In genomic region chr2:126551244-126551890, GRCm38 (mm10) we compare ENCODE assay signal across 23 mouse cellular contexts. TPM values are rescaled to one million over a fixed set of nuclear protein-coding genes. Genes with fewer than 3 reads are reported as not detected.
"Had no signal": no experiment of that assay in that cellular context is flagged by ENCODE, and none has a peak within 500 bp of the region (broad histone marks: within the 10 kb centered on the region; RNA-seq: fewer than 3 reads in every experiment).

No protein-coding gene starts in this region.

- H3K36me3 ChIP-seq: limb, embryonic 10.5 days; limb, embryonic 13.5 days; liver, embryonic 13.5 days; neural tube, embryonic 12.5 days; neural tube, embryonic 15.5 days had no signal

- H3K4me3 ChIP-seq: limb, embryonic 10.5 days; limb, embryonic 13.5 days; neural tube, embryonic 12.5 days had no signal

- H3K9me3 ChIP-seq: limb, embryonic 10.5 days; limb, embryonic 13.5 days; liver, embryonic 13.5 days; neural tube, embryonic 12.5 days; neural tube, embryonic 15.5 days had no signal

- DNase-seq: kidney, adult 18-20 months; kidney, postnatal 10 days; kidney, postnatal 36 days; layer of hippocampus, adult 9-11 months; liver, embryonic 13.5 days; lung, embryonic 14.5 days; right cerebral cortex, adult 18-20 months; right cerebral cortex, postnatal 14 days; right cerebral cortex, postnatal 4 days; thymus, adult 2 months; thymus, postnatal 14 days; thymus, postnatal 4 days had no signal

- H3K4me2 ChIP-seq: lung, embryonic 14.5 days had no signal

- ATAC-seq: lung, postnatal 0 days had no signal

- H3K27ac ChIP-seq: limb, embryonic 10.5 days; limb, embryonic 13.5 days; macrophage; neural tube, embryonic 12.5 days; neural tube, embryonic 15.5 days; stomach, postnatal 0 days had no signal

- H3K9ac ChIP-seq: limb, embryonic 13.5 days; liver, embryonic 13.5 days; lung, embryonic 14.5 days; neural tube, embryonic 12.5 days; neural tube, embryonic 15.5 days had no signal

RNA-seq across cellular contexts. Expression of gene Slc27a2, which starts 0.8 kb away (rescaled TPM):
- polyA plus RNA-seq: macrophage had no signal

RNA-seq across cellular contexts. Expression of gene Atp8b4, which starts 50.9 kb away (rescaled TPM):
- total RNA-seq: layer of hippocampus, adult 18-20 months; layer of hippocampus, postnatal 25 days; left cerebral cortex, postnatal 25 days had no signal
- polyA plus RNA-seq: midbrain, postnatal 0 days had no signal
